Mouse (Mus musculus) E14TG2a.4 (cell line): Measurements from ENCODE around the gene Obp2b.

Experiments used
- CTCF ChIP-seq: conservative IDR thresholded peaks from 2 replicates; pipeline ENCODE4 v1.5.1; 2014; ENCODE audit warnings: low read length
- NANOG ChIP-seq: IDR thresholded peaks from 2 replicates; pipeline ENCODE4 v1.6.1; 2014; ENCODE audit warnings: borderline replicate concordance, low read length, mixed read lengths

DNA sequence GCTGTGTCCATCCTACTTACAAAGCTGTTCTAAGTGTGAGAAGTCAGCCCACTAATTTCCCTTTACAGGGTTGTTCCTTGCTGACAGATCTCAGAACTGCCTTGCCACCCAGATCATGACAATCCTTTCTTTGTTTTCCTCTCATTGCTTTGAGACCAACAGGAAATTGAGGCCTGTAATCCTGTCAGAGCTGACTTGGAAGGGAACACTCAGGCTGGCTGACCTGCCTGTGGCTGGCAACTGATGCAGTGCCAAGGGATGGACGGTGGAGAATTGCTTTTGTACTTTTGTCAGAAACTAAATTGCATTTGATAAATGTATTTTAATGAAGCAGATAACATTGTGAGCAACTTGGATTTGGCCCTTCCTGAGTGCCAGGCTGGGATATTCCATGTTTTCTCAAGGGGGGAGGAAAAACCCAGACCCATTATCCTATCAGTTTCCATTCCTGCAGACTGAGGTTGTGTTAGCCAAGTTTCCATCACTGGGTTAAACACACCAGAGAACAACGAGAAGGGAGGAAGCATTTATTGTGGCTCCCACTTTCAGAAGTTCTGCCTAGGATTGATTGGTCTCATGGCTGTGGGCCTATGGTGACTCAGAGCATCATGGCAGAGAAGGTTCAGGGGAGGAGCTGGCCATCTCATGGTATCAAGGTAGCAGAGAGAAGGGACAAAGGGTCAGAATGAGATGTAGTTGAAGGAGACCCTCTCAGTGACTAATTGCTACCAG, 3.4 kb upstream of the Obp2b start:
- TF ChIP-seq CTCF = no peak
- TF ChIP-seq NANOG = no peak
